Mouse (Mus musculus) forebrain, embryonic 14.5 days (tissue): ENCODE results near the gene Slc25a45. TPM values are rescaled to one million over a fixed set of nuclear protein-coding genes. Genes with fewer than 3 reads are reported as not detected.

Experiments used
- ATAC-seq: fragments of 200-750 bp; cut with Nextera tagmentation; 2 replicates; pipeline ENCODE4 v1.8.0; 2017; ENCODE audit warnings: mild to moderate bottlenecking, moderate library complexity
- DNase-seq: peaks from one replicate; pipeline ENCODE4 v3.0.0-alpha.2; 2015; ENCODE audit warnings: low spot score
- H3K27ac ChIP-seq: fragments of 300-500 bp; sonication (generic); 2 replicates; pipeline ENCODE4 v1.5.1; 2014; ENCODE audit warnings: low read depth, mild to moderate bottlenecking, control low read depth, low read length, moderate library complexity
- H3K27me3 ChIP-seq: fragments of 300-500 bp; sonication (generic); replicated peaks from 2 replicates; pipeline ENCODE4 v1.6.1; 2014; ENCODE audit warnings: low read length, control low read depth, mixed read lengths; ENCODE audit not compliant: control insufficient read depth, insufficient read depth
- H3K36me3 ChIP-seq: fragments of 300-500 bp; sonication (generic); 2 replicates; pipeline ENCODE4 v1.6.1; 2014; ENCODE audit warnings: low read length, control low read depth; ENCODE audit not compliant: control insufficient read depth, insufficient read depth
- H3K4me1 ChIP-seq: fragments of 300-500 bp; sonication (generic); 2 replicates; pipeline ENCODE4 v1.6.1; 2014; ENCODE audit warnings: antibody characterized with exemption, low read length, control low read depth; ENCODE audit not compliant: control insufficient read depth, insufficient read depth
- H3K4me2 ChIP-seq: fragments of 300-500 bp; sonication (generic); 2 replicates; pipeline ENCODE4 v1.6.1; 2014; ENCODE audit warnings: mild to moderate bottlenecking, control low read depth, low read length
- H3K4me3 ChIP-seq: fragments of 300-500 bp; sonication (generic); 2 replicates; pipeline ENCODE4 v1.5.1; 2014; ENCODE audit warnings: low read depth, low read length, control low read depth
- H3K9ac ChIP-seq: fragments of 300-500 bp; sonication (generic); 2 replicates; pipeline ENCODE4 v1.6.1; 2014; ENCODE audit warnings: mild to moderate bottlenecking, low read length, control low read depth, moderate library complexity
- H3K9me3 ChIP-seq: fragments of 300-500 bp; sonication (generic); replicated peaks from 2 replicates; pipeline ENCODE4 v1.6.1; 2016; ENCODE audit warnings: low read length, control low read depth, mixed read lengths; ENCODE audit not compliant: control insufficient read depth
- WGBS: fragments of 180-500 bp; shearing (Covaris S2); extraction: QIAGEN DNeasy Blood & Tissue Kit; methylation state at CpG from one replicate; pipeline ENCODE4 v1.1.7; 2014; 5-methylcytosine and 5-hydroxymethylcytosine counted together
- polyA plus RNA-seq: library from polyadenylated mRNA; unstranded; fragments of >200 nt; fragmentation: Nextera tagmentation; extraction: Ambion mirVana; gene quantifications from 2 replicates; pipeline ENCODE4 v1.2.1, GENCODE M21; 2014

Gene Slc25a45
- polyA plus RNA-seq, 1 experiment from 2014 or later, result 1.7 TPM

GRCm38 (mm10) chr19:5892262-5892661, 14.7 kb downstream of the Slc25a45 start:
- no peaks in the 10 kb centered on the region for H3K27me3 ChIP-seq
- 92% methylated on average over 7 of the region's 7 CpGs for WGBS
- H3K9ac ChIP-seq, result 0 out of 2 replicates have a peak overlapping the region, but pooled peaks have one; percentile 13
- H3K4me1 ChIP-seq, result peaks cover 16% of the 10 kb centered on the region
- ATAC-seq (no peak), DNase-seq (no peak)
- no peaks in the 10 kb centered on the region for H3K9me3 ChIP-seq
- H3K4me2 ChIP-seq, result no peak overlapping the region; the same call in 1 of the 2 replicates
- H3K4me3 ChIP-seq, result no peak overlapping the region
- H3K36me3 ChIP-seq, result peaks cover 33% of the 10 kb centered on the region
- no peak overlapping the region for H3K27ac ChIP-seq

- Histone ChIP-seq H3K27ac (no peak overlapping the region), H3K36me3 (peaks cover 37% of the 10 kb centered on the region), H3K4me2 (peak overlapping the region; percentile 80), H3K4me3 (peak overlapping the region; percentile 68; the same call in 1 of the 2 replicates), H3K9ac (peak overlapping the region; percentile 91), H3K9me3 (no peaks in the 10 kb centered on the region), H3K27me3 (no peaks in the 10 kb centered on the region), H3K4me1 (peaks cover 16% of the 10 kb centered on the region)
- ATAC-seq (no peak), DNase-seq (no peak)
- WGBS, result 93% methylated on average over 13 of the region's 13 CpGs
Measured at GRCm38 (mm10) chr19:5892735-5893134, 15.1 kb downstream of the Slc25a45 start.

- peak overlapping the region; percentile 70; the same call in 1 of the 2 replicates for H3K27ac ChIP-seq
- peaks cover 16% of the 10 kb centered on the region for H3K4me1 ChIP-seq
- peak overlapping the region; percentile 91 for H3K9ac ChIP-seq
- peak overlapping the region; percentile 68 for H3K4me3 ChIP-seq
- WGBS, result 8% methylated on average over 28 of the region's 31 CpGs
- peaks cover 41% of the 10 kb centered on the region for H3K36me3 ChIP-seq
- peak; percentile 44; the same call in 1 of the 2 replicates for ATAC-seq
- peak; percentile 28 for DNase-seq
- peak overlapping the region; percentile 80 for H3K4me2 ChIP-seq
- no peaks in the 10 kb centered on the region for H3K27me3 ChIP-seq
- no peaks in the 10 kb centered on the region for H3K9me3 ChIP-seq
Measured at GRCm38 (mm10) chr19:5893282-5894001, 15.8 kb downstream of the Slc25a45 start.

- peak; percentile 99 for ATAC-seq
Measured at GRCm38 (mm10) chr19:5894002-5894678, 16.5 kb downstream of the Slc25a45 start, which contains the start of gene Tigd3. Gene Tigd3, minus strand, starts transcription at chr19:5894149.

GRCm38 (mm10) chr19:5907275-5907674, 29.7 kb downstream of the Slc25a45 start:
- WGBS, result 90% methylated on average over 3 of the region's 3 CpGs
- Histone ChIP-seq H3K4me3 (no peak overlapping the region), H3K4me1 (peaks cover 16% of the 10 kb centered on the region), H3K9ac (no peak overlapping the region), H3K27ac (no peak overlapping the region), H3K36me3 (peaks cover 53% of the 10 kb centered on the region), H3K9me3 (no peaks in the 10 kb centered on the region), H3K4me2 (no peak overlapping the region), H3K27me3 (no peaks in the 10 kb centered on the region)
- no peak for DNase-seq
- no peak for ATAC-seq

More at GRCm38 (mm10) chr19:5894002-5894678, 16.5 kb downstream of the Slc25a45 start, which contains the start of gene Tigd3:
- peak; percentile 99 for DNase-seq
- H3K36me3 ChIP-seq, result peaks cover 46% of the 10 kb centered on the region
- peak within 1 kb of the TSS; percentile 70; the same call in 1 of the 2 replicates for H3K27ac ChIP-seq
- H3K9ac ChIP-seq, result peak within 1 kb of the TSS; percentile 91
- H3K9me3 ChIP-seq, result no peaks in the 10 kb centered on the region
- peaks cover 16% of the 10 kb centered on the region for H3K4me1 ChIP-seq
- H3K4me2 ChIP-seq, result peak within 1 kb of the TSS; percentile 80
- no peaks in the 10 kb centered on the region for H3K27me3 ChIP-seq
- H3K4me3 ChIP-seq, result peak within 1 kb of the TSS; percentile 68
- WGBS, result 7% methylated on average over 28 of the region's 36 CpGs

- Histone ChIP-seq H3K4me1 (peaks cover 22% of the 10 kb centered on the region), H3K27ac (no peak overlapping the region), H3K9me3 (no peaks in the 10 kb centered on the region), H3K9ac (peak overlapping the region; percentile 90), H3K36me3 (peaks cover 23% of the 10 kb centered on the region), H3K4me3 (peak overlapping the region; percentile 98), H3K4me2 (peak overlapping the region; percentile 88), H3K27me3 (no peaks in the 10 kb centered on the region)
- ATAC-seq (no peak), DNase-seq (no peak)
- 54% methylated on average over 6 of the region's 6 CpGs for WGBS
Measured at GRCm38 (mm10) chr19:5910221-5910620, 32.6 kb downstream of the Slc25a45 start.

- peak overlapping the region; percentile 70 for H3K27ac ChIP-seq
- WGBS, result 6% methylated on average over 14 of the region's 14 CpGs
- no peaks in the 10 kb centered on the region for H3K9me3 ChIP-seq
- H3K4me3 ChIP-seq, result peak overlapping the region; percentile 98
- no peaks in the 10 kb centered on the region for H3K27me3 ChIP-seq
- H3K9ac ChIP-seq, result peak overlapping the region; percentile 90
- ATAC-seq, result no peak
- peaks cover 14% of the 10 kb centered on the region for H3K36me3 ChIP-seq
- peak overlapping the region; percentile 88 for H3K4me2 ChIP-seq
- no peak for DNase-seq
- H3K4me1 ChIP-seq, result peaks cover 22% of the 10 kb centered on the region
Measured at GRCm38 (mm10) chr19:5911430-5912102, 34.0 kb downstream of the Slc25a45 start.

GRCm38 (mm10) chr19:5912103-5913006, 34.7 kb downstream of the Slc25a45 start:
- WGBS, result under 1% methylated on average over 59 of the region's 59 CpGs
- H3K4me2 ChIP-seq, result peak overlapping the region; percentile 88
- peak overlapping the region; percentile 90 for H3K9ac ChIP-seq
- peaks cover 22% of the 10 kb centered on the region for H3K4me1 ChIP-seq
- peak overlapping the region; percentile 98 for H3K4me3 ChIP-seq
- H3K36me3 ChIP-seq, result peaks cover 10% of the 10 kb centered on the region; the same call in 1 of the 2 replicates
- ATAC-seq (peak; percentile 97), DNase-seq (peak; percentile 100)
- no peaks in the 10 kb centered on the region for H3K9me3 ChIP-seq
- H3K27ac ChIP-seq, result peak overlapping the region; percentile 70
- H3K27me3 ChIP-seq, result no peaks in the 10 kb centered on the region
